Mouse (Mus musculus) midbrain, embryonic 12.5 days (tissue): Measurements from ENCODE around the gene Cables2. TPM values are rescaled to one million over a fixed set of nuclear protein-coding genes. Genes with fewer than 3 reads are reported as not detected.

Source experiments
- ATAC-seq: fragments of 200-750 bp; cut with Nextera tagmentation; 2 replicates; pipeline ENCODE4 v1.8.0; 2017; ENCODE audit warnings: low read depth, moderate TSS enrichment, moderate library complexity; ENCODE audit not compliant: low FRiP score
- H3K27ac ChIP-seq: fragments of 300-500 bp; sonication (generic); replicated peaks from 2 replicates; pipeline ENCODE4 v1.5.1; 2016; ENCODE audit warnings: mild to moderate bottlenecking
- H3K27me3 ChIP-seq: fragments of 300-500 bp; sonication (generic); 2 replicates; pipeline ENCODE4 v1.6.1; 2016; ENCODE audit warnings: mild to moderate bottlenecking
- H3K36me3 ChIP-seq: fragments of 300-500 bp; sonication (generic); 2 replicates; pipeline ENCODE4 v1.6.1; 2016
- H3K4me1 ChIP-seq: fragments of 300-500 bp; sonication (generic); 2 replicates; pipeline ENCODE4 v1.6.1; 2016
- H3K4me2 ChIP-seq: fragments of 300-500 bp; sonication (generic); replicated peaks from 2 replicates; pipeline ENCODE4 v1.6.1; 2016; ENCODE audit warnings: mild to moderate bottlenecking, moderate library complexity
- H3K4me3 ChIP-seq: fragments of 300-500 bp; sonication (generic); 2 replicates; pipeline ENCODE4 v1.5.1; 2016; ENCODE audit warnings: mild to moderate bottlenecking
- H3K9ac ChIP-seq: fragments of 300-500 bp; sonication (generic); replicated peaks from 2 replicates; pipeline ENCODE4 v1.6.1; 2016; ENCODE audit warnings: mild to moderate bottlenecking, moderate library complexity
- H3K9me3 ChIP-seq: fragments of 300-500 bp; sonication (generic); 2 replicates; pipeline ENCODE4 v1.6.1; 2016; ENCODE audit warnings: mild to moderate bottlenecking
- WGBS: fragments of 180-500 bp; shearing (Covaris S2); methylation state at CpG from one replicate; pipeline ENCODE4 v1.1.7; 2016; 5-methylcytosine and 5-hydroxymethylcytosine counted together
- polyA plus RNA-seq: library from polyadenylated mRNA; unstranded; fragments of >200 nt; fragmentation: Nextera tagmentation; extraction: Ambion mirVana; gene quantifications from 2 replicates; pipeline ENCODE4 v1.2.1, GENCODE M21; 2016

Gene Cables2
- polyA plus RNA-seq, 1 experiment from 2014 or later: 22.3 TPM

DNA sequence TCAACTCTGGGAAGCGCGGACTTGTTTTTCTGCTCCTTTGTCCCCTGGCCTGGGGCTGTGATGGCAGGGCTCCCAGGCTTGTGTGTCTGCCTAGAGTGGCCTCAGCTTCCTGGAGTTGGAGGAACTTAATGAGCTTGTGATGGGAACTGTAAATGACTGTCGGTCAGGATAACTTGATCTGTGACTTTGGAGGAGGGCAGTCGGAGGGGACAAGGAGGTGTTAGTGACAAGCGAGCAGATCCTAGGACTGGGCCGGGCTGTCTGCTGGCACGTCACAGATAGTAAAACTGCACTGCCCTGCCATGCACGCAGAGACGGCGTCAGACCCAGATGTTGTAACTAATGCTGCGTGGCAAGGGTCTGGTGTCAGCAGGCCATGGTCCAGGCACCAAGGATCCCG lies 30.2 kb upstream of the Cables2 start:
- Histone ChIP-seq H3K4me3 (no peak overlapping the region), H3K9ac (no peak overlapping the region), H3K4me1 (no peaks in the 10 kb centered on the region), H3K27me3 (0 out of 2 replicates have a peak, but pooled peaks cover 10% of the 10 kb centered on the region), H3K4me2 (no peak overlapping the region), H3K27ac (no peak overlapping the region), H3K9me3 (no peaks in the 10 kb centered on the region), H3K36me3 (no peaks in the 10 kb centered on the region)
- ATAC-seq: no peak
- WGBS: 90% methylated on average over 12 of the region's 12 CpGs

DNA sequence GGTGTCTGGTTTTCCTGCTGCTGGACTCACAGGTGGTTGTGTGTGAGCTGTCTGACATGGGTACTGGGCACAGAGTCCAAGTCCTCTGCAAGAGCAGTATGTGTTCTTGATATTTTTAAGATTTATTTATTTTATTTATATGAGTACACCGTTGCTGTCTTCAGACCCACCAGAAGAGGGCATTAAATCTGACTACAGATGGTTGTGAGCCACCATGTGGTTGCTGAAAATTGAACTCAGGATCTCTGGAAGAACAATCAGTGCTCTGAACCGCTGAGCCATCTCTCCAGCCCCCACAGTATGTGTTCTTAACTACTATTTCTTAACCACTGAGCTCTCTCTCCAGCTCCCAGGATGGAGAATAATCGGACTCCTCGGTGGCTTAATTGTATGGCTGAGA lies 28.9 kb upstream of the Cables2 start:
- no peaks in the 10 kb centered on the region for H3K36me3 ChIP-seq
- H3K4me1 ChIP-seq: no peaks in the 10 kb centered on the region
- no peaks in the 10 kb centered on the region for H3K9me3 ChIP-seq
- H3K4me3 ChIP-seq: no peak overlapping the region
- H3K9ac ChIP-seq: no peak overlapping the region
- H3K4me2 ChIP-seq: no peak overlapping the region
- ATAC-seq: no peak
- H3K27me3 ChIP-seq: 0 out of 2 replicates have a peak, but pooled peaks cover 12% of the 10 kb centered on the region
- no peak overlapping the region for H3K27ac ChIP-seq
- 74% methylated on average over 4 of the region's 4 CpGs for whole genome bisulfite sequencing

- no peak overlapping the region for H3K4me3 ChIP-seq
- WGBS: 69% methylated on average over 5 of the region's 5 CpGs
- H3K9ac ChIP-seq: no peak overlapping the region
- no peaks in the 10 kb centered on the region for H3K36me3 ChIP-seq
- ATAC-seq: no peak
- 0 out of 2 replicates have a peak, but pooled peaks cover 12% of the 10 kb centered on the region for H3K27me3 ChIP-seq
- H3K9me3 ChIP-seq: no peaks in the 10 kb centered on the region
- H3K4me2 ChIP-seq: no peak overlapping the region
- H3K27ac ChIP-seq: no peak overlapping the region
- no peaks in the 10 kb centered on the region for H3K4me1 ChIP-seq
Measured at GRCm38 (mm10) chr2:180300771-180301170, 27.5 kb upstream of the Cables2 start.

- H3K4me1 ChIP-seq: no peaks in the 10 kb centered on the region
- ATAC-seq: no peak
- H3K4me2 ChIP-seq: no peak overlapping the region
- H3K27ac ChIP-seq: no peak overlapping the region
- no peak overlapping the region for H3K4me3 ChIP-seq
- H3K9me3 ChIP-seq: no peaks in the 10 kb centered on the region
- no peaks in the 10 kb centered on the region for H3K36me3 ChIP-seq
- 0 out of 2 replicates have a peak, but pooled peaks cover 12% of the 10 kb centered on the region for H3K27me3 ChIP-seq
- no peak overlapping the region for H3K9ac ChIP-seq
- WGBS: 77% methylated on average over 2 of the region's 2 CpGs
Measured at GRCm38 (mm10) chr2:180300252-180300651, 27.0 kb upstream of the Cables2 start.

- WGBS: 72% methylated on average over 8 of the region's 8 CpGs
- ATAC-seq: no peak
- no peak overlapping the region for H3K4me2 ChIP-seq
- H3K27me3 ChIP-seq: no peaks in the 10 kb centered on the region; the same call in 1 of the 2 replicates
- no peaks in the 10 kb centered on the region for H3K4me1 ChIP-seq
- H3K9ac ChIP-seq: no peak overlapping the region
- no peaks in the 10 kb centered on the region for H3K36me3 ChIP-seq
- no peak overlapping the region for H3K27ac ChIP-seq
- H3K9me3 ChIP-seq: no peaks in the 10 kb centered on the region
- H3K4me3 ChIP-seq: no peak overlapping the region
Measured at GRCm38 (mm10) chr2:180292906-180293305, 19.6 kb upstream of the Cables2 start.

DNA sequence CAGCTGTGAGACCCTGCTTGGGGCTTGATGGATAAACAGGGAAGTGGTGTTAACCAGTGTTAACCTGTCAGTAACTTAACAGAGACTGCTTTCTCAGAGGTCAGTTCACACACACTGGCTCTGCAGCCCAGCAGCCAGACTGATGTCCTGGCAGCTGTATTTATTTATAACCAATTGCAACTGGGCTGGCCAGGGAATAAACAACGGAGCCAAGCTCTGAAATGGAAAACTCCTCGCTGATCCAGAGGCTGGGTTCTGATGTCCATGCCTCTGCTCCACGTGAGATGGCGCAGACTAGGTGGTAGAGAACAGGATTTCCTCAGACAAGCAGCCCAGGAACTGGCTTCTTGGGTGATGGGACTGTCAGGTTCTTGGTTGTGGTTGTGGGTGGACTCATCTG lies 18.7 kb upstream of the Cables2 start:
- 85% methylated on average over 4 of the region's 4 CpGs for WGBS
- no peaks in the 10 kb centered on the region for H3K36me3 ChIP-seq
- no peak overlapping the region for H3K9ac ChIP-seq
- H3K4me1 ChIP-seq: no peaks in the 10 kb centered on the region
- no peak overlapping the region for H3K4me3 ChIP-seq
- no peaks in the 10 kb centered on the region; the same call in 1 of the 2 replicates for H3K27me3 ChIP-seq
- ATAC-seq: no peak
- H3K9me3 ChIP-seq: no peaks in the 10 kb centered on the region
- H3K4me2 ChIP-seq: no peak overlapping the region
- no peak overlapping the region for H3K27ac ChIP-seq

- no peak overlapping the region for H3K4me2 ChIP-seq
- H3K4me3 ChIP-seq: no peak overlapping the region
- no peak overlapping the region for H3K9ac ChIP-seq
- WGBS: 79% methylated on average over 5 of the region's 5 CpGs
- no peaks in the 10 kb centered on the region for H3K9me3 ChIP-seq
- no peaks in the 10 kb centered on the region for H3K4me1 ChIP-seq
- H3K36me3 ChIP-seq: no peaks in the 10 kb centered on the region
- no peak overlapping the region for H3K27ac ChIP-seq
- no peaks in the 10 kb centered on the region; the same call in 1 of the 2 replicates for H3K27me3 ChIP-seq
- no peak for ATAC-seq
Measured at GRCm38 (mm10) chr2:180291566-180291965, 18.3 kb upstream of the Cables2 start.

GRCm38 (mm10) chr2:180290503-180290902 lies 17.2 kb upstream of the Cables2 start:
- Histone ChIP-seq H3K36me3 (no peaks in the 10 kb centered on the region), H3K9me3 (no peaks in the 10 kb centered on the region), H3K4me1 (no peaks in the 10 kb centered on the region), H3K4me2 (no peak overlapping the region), H3K4me3 (no peak overlapping the region), H3K27me3 (no peaks in the 10 kb centered on the region; the same call in 1 of the 2 replicates), H3K9ac (no peak overlapping the region), H3K27ac (no peak overlapping the region)
- ATAC-seq: no peak
- 62% methylated on average over 6 of the region's 6 CpGs for WGBS

GRCm38 (mm10) chr2:180289440-180290108 lies 16.3 kb upstream of the Cables2 start, which contains the start of gene Rbbp8nl:
Gene Rbbp8nl (minus strand): TSS chr2:180289879.
- Histone ChIP-seq H3K36me3 (no peaks in the 10 kb centered on the region), H3K4me3 (no peak within 1 kb of the TSS), H3K9ac (no peak within 1 kb of the TSS), H3K27ac (no peak within 1 kb of the TSS), H3K9me3 (no peaks in the 10 kb centered on the region), H3K4me1 (no peaks in the 10 kb centered on the region), H3K4me2 (no peak within 1 kb of the TSS), H3K27me3 (no peaks in the 10 kb centered on the region; the same call in 1 of the 2 replicates)
- no peak for ATAC-seq
- WGBS: 42% methylated on average over 16 of the region's 16 CpGs

GRCm38 (mm10) chr2:180288966-180289365 lies 15.7 kb upstream of the Cables2 start:
- Histone ChIP-seq H3K9me3 (no peaks in the 10 kb centered on the region), H3K4me2 (no peak overlapping the region), H3K27ac (no peak overlapping the region), H3K27me3 (no peaks in the 10 kb centered on the region; the same call in 1 of the 2 replicates), H3K4me1 (no peaks in the 10 kb centered on the region), H3K36me3 (no peaks in the 10 kb centered on the region), H3K4me3 (no peak overlapping the region), H3K9ac (no peak overlapping the region)
- no peak for ATAC-seq
- 62% methylated on average over 11 of the region's 11 CpGs for WGBS

DNA sequence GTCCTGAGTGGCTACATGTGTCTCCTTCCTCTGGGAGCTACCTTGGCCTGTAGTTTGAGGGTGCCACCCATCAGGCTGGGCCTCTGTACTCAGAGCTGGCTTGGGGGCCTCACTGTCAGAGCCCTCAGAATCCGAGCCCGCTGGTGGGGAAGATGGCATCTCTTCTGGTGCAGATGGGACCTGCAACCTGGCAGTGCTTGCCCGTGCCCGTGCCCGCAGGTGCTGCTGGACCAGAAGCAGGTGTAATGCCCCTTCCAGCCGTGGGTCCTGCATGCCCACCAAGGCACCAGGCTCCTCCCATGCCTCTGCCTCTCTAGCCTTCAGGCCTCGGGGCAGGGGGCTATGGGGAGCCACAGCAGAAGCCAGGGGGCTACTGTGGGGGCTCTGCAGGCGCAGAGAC lies 6.0 kb upstream of the Cables2 start:
- H3K9me3 ChIP-seq: no peaks in the 10 kb centered on the region
- no peak overlapping the region for H3K27ac ChIP-seq
- no peak overlapping the region for H3K4me3 ChIP-seq
- H3K27me3 ChIP-seq: peaks cover 22% of the 10 kb centered on the region
- no peak overlapping the region for H3K9ac ChIP-seq
- H3K36me3 ChIP-seq: no peaks in the 10 kb centered on the region
- peaks cover 9% of the 10 kb centered on the region; the same call in 1 of the 2 replicates for H3K4me1 ChIP-seq
- ATAC-seq: no peak
- WGBS: 84% methylated on average over 8 of the region's 8 CpGs
- no peak overlapping the region for H3K4me2 ChIP-seq

- 72% methylated on average over 8 of the region's 8 CpGs for WGBS
- Histone ChIP-seq H3K4me2 (no peak overlapping the region), H3K27ac (no peak overlapping the region), H3K9ac (no peak overlapping the region), H3K36me3 (no peaks in the 10 kb centered on the region), H3K27me3 (peaks cover 28% of the 10 kb centered on the region), H3K4me3 (no peak overlapping the region), H3K4me1 (peaks cover 15% of the 10 kb centered on the region), H3K9me3 (no peaks in the 10 kb centered on the region)
- ATAC-seq: no peak
Measured at GRCm38 (mm10) chr2:180277773-180278320, 4.6 kb upstream of the Cables2 start.
